Mouse (Mus musculus) urinary bladder, postnatal 25 days (tissue): ENCODE measurements around the gene Pip5kl1.

Experiments
- DNase-seq: peaks from one replicate; pipeline ENCODE4 v3.0.0; 2022; ENCODE audit warnings: low spot score

The Pip5kl1 gene

DNA sequence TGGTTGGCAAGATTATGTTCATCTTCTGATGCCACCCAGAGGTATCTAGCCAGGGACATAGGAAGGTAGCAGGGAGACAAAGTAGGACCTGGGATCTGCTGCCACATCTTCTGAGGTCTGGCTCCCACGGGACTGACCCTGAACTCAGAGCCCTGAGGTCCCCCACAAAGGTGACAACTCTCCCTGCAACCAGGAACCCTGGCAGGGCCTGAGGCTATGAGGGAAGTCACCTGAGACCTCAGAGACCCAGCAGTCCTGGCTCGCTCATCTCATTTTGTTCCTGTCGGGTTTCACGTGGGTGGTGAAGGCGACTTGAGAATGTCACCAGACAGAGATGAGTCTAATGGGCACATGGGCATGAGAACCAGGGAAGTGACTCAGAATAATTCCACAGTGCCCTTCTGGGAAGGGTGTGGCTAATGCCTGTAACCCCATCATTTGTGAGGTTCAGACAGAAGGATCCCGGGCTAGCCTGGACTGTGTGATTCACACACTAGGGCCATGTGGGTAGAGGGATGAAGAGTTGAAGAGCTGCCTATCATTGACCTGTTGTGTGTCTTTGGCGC, 10.6 kb downstream of the Pip5kl1 start:
- no peak for DNase-seq

DNA sequence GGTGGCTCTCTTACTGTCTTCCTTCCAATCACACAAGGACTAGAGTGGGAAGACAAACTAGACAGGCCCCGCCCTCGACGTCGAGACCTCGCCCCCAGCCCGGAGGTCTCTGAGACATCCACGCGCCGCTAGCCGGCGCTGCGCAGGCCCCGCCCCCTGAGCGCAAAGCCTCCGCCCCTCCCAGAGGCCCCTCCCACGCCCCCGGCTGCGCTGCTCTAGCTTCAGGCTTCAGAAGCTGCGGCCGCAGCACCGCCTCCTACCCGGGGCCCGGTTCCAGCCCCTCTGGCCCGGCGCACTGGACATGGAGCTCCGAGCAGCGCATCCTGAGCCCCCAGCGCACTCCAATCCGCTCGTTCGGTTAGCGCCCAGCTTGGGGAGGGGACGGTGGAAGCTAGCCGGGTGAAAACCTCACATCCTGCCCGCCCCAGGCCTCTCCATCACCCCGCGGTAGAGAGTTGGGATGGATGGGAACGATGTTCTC, 12.3 kb downstream of the Pip5kl1 start, which contains the start of gene St6galnac4:
St6galnac4 (plus strand) TSS at position 225 of the 481 bp plus-strand sequence.
- DNase-seq: peak; percentile 83

DNA sequence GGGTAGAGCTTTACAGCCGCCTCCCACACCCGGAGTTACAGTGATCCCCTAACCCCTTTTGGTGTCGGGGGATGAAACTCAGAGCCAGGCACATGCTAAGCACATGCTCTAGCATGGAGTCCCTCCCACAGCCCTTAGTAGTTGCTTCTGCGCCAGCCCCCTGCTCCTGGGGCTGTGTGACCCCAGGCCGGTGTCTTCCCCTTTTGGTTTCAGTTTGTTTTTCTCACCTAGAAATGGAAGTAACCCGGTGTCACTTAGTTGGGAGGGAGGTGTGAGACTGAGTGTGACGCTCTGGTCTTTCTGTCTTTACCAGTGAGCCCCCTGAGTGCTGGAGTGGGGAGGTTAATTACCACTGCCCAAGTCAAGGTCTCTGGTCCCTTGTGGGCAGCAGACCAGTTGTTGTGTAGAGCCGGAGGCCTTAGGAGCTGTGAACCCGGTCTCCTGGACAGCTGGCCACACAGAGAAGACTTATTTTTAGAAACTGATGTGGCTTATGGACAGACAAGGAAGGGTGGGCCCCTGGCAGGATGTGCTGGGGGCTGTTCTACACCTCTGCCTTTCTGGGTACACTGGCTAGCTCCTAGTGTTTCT, 13.2 kb downstream of the Pip5kl1 start:
- no peak for DNase-seq

DNA sequence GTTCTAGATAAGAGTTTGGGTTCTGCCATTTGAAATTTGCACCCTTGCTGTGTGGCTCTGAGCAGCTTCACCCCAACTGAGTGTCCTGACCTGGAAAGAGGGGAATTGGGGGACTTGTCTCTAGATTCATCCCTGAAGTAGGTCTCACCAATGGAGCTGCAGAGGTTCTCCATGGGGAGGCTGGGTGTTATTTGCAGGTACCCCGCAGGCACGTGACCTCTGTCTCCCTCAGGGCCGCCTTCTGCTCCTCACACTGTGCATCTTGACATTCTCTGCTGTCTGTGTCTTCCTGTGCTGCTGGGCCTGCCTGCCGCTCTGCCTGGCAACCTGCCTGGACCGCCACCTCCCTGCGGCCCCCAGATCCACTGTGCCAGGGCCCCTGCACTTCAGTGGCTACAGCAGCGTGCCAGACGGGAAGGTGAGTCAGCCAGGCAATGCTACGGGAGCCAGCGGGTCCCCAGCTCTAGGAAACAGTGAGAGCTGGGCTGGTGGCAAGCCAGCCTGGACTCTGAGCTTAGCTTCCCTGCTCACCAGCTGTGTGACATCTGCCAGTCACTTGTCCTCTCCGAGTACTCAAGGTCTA, 14.7 kb downstream of the Pip5kl1 start:
- DNase-seq: no peak

DNA sequence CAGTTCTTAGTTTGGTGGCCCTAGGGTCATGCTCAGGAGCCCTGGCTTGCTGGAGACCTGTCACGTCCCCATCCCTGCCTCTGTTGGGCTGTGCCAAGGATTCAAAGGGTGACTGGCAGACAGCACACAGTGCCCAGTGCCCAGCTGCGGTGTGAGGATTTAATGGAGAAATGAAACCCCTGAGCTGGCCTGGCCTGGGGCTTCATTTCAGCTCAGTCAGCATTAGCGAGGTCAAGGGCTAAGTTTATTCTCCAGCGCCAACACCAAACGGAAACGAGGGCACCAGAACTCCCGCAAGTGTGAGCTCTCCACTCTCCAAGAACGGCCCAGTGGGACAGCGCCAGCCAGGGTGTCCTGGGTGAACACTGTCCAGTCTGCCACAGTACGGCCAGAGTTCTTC, 15.6 kb downstream of the Pip5kl1 start:
- no peak for DNase-seq

DNA sequence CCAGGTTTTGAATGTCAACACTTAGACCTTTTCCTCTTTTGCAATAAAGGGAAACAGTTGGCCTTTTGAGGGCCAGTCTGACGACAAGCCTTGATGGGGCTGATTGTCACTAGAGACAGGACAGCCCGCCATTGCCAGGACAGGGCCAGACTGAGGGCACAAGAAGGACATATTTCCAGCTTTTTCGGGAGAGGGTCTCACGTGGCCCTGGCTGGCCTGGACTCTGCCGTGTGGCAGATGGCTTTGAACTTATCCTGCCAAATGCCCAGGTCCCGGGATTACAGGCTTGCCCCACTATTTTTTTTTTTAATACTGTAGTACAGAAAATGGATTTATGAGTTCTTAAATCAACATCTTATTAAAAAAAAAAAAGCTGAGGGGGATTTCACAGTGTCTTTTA, 16.7 kb downstream of the Pip5kl1 start:
- no peak for DNase-seq

DNA sequence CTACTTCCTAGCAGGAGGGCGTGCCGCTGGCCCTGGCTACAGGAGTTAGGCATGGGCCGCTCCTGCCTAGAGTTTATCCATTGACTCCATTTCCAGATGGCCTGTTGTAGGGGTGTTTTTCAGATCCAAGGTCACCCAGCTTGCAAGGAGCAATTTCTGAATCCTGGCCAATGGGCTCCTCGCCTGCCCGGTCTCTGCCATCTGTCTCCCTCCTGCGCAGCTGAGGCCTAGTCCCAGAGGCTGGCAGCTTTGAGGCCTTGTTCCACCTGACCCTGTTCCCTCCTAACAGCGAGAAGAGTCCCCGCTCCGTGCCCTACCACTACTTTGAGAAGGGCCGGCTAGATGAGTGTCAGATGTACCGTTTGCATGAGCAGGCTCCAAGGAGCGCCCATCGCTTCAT, 22.1 kb downstream of the Pip5kl1 start:
- DNase-seq: no peak

DNA sequence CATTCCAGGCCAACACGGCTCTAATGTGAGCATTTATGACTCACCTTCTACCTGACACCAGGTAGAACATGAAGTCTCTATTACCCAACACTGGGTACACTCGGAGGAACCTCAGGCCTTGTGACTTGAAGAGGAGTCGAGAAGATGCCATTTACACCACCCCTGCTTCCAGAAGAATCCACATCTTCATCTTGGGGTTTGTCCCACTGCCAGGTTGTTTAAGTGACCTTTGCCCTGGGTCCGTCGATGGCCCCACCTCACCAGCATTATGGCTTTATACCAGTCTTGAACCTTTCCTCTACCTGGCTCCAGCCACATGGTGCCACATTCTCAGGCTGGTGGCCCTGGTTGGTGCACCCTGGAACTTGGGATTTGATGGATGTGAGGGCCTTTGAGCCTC, 22.7 kb downstream of the Pip5kl1 start:
- no peak for DNase-seq

DNA sequence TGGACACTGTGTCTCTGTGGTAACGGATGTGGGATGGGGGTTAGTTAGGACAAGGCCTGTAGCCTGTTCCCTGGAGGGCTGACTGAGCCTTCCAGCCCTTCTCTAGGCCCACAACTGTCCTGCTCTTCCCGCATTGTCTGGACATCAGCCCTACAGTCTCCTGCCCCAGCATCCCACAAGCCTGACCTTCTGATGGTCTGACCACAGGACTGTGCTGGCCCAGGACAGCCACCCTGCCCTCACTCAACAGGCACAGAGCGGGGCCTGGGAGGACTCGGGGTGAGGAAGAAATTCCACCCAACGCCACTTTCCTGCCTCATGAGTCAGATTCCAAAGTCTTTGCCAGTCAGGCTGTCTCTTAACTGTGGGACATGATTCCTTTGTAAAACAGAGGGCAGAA, 23.1 kb downstream of the Pip5kl1 start:
- DNase-seq: no peak

DNA sequence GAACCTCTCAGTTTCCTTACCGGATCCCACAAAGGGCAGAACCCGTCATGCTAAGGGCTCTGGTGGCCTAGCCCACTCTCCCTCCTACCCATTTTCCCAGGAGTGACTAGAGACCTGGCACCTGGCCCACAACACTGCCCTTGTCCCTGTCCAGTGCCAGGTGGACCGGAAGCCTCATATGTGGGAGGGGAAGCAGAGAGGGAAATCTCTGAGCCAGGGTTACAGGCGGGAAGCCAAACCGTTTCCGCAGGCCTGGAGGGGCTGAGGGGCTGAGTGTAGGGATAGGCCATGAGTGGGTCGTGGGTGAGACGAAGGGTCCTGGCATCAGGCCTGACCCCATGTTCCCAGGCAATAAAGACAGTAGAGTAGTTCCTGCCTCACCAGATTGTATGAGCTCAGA, 23.9 kb downstream of the Pip5kl1 start:
- no peak for DNase-seq

DNA sequence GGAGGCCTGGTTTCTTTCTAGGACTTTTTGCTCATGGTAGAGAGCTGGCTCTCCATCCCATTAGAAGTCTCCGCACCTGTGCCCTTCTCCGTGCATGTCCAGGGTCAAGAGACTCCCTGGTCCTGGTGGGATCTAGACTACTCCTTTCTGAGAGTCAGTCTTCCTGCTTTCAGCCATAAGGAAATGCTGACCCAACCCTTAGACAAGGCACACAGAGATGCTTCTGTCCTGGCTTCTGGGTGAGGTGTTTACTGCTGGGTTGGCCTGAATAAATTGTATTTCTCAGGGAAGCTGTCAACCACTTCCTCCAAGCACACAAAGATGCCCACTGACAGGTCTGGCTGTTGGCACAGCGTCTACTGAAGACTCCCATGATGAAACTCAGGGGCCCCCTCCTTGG, 24.8 kb downstream of the Pip5kl1 start, which contains the start of gene St6galnac6:
St6galnac6 (plus strand) TSS at position 301 of the 400 bp plus-strand sequence.
- DNase-seq: no peak

DNA sequence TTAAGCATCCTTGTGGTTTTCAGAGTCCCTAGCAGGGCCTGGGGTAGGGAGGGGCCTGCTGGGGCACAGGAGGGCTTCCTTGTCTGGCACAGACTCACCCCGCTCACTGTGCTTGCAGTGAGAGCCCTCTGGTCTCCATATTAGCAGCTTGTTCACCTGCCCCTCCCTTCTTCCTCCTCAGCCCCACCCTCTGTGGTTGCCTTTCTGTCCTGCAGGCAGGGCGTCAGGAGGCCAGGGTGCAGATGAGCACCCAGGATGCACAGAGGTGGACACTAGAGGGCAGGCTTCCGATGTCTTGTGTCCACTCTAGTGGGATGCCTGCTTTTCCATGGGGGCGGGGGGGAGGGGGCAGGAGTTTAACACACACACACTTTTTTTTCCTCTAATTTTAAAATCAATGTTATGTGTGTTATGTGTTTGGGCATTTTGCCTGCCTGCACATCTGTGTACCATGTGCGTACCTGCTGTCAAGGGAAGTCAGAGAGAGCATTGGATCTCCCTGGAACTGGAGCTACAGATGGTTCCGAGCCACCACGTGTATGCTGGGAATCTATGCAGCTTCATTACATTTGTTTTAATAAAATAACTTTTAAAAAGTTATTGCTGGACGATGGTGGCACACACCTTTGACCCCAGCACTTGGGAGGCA, 26.9 kb downstream of the Pip5kl1 start:
- DNase-seq: no peak

DNA sequence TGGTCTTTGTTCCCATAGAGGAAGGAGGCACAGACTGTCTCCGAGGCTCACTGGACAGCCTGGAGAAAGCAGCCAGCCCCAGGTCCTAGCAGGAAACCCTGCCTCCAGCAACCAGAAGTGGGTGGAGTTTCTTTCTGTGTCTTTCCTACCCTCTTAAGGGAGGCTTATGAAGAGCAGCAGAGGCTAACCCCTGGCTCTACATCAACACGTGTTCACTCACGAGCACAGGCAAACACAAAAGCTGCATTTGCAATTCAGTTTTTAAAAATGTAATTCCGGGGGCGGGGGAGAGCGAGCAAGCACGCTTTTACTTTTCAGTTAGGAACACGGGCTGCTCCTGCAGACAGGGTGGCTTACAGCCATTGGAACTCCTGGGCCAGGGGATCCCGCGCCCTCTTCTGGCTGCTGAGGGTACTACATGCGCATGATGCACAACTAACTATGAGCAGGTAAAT, 28.0 kb downstream of the Pip5kl1 start:
- DNase-seq: peak; percentile 87

DNA sequence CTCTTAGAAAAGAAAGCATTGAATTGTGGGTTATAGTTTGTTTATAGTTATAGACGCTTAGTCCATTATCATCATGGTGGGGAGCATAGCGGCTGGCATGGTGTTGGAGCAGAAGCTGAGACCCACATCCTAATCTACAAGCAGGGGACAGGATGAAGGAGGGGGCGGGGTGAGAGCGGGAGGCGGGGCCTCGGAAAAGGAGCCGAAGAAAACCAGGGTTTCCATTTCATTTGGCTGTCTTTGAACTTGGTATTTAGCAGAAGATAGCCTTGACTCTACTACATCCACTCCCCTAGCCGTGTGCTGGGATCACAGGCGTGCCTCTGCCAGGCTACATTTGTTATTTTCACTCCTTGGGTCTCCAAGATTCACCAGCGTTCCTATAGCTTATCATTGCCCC, 30.0 kb downstream of the Pip5kl1 start:
- DNase-seq: no peak

DNA sequence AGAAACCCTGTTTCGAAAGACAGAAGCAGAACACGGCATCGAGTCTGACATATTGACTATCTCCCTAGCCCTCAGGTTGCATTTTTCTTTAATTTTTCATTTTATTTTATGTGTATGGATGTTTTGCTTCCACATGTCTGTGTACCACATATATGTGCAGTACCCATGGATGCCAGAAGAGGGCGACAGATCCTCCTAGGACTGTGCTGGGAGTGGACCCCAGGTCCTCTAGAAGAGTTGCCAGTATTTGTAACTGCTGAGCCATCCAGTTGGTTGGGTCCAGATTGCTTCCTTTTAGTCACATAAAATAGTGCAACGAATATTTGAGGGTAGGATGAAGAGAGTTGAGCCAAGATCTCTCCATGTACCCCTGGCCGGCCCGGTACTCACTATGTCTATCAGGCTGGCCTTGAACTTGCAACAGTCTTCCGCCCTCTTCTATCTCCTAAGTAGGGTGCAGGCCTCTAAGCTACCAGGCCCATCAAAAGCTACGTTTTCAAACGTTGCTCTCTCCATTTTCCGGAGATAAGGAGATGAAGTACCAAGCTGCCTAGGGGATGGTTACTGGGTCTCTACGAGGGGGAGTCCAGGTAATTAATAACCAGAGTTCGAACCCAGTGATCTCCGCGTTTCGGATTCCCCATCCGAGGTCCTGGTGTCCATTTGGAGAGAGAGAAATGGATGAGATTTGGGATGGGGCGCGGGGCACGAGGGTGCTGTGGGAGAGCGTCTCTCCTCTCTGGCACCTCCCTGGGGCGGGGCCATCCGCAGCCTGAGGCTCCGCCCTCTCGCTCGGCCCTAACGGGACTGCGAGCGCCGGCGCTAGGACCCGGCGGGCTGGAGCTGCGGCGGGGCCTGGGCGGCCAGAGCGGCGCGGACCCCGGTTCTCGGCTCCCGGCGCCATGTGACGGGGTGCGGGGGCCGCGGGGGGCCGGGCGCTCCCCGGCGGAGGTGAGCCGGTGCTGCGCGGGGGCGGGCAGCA, 31.9 kb downstream of the Pip5kl1 start:
- peak; percentile 78 for DNase-seq

DNA sequence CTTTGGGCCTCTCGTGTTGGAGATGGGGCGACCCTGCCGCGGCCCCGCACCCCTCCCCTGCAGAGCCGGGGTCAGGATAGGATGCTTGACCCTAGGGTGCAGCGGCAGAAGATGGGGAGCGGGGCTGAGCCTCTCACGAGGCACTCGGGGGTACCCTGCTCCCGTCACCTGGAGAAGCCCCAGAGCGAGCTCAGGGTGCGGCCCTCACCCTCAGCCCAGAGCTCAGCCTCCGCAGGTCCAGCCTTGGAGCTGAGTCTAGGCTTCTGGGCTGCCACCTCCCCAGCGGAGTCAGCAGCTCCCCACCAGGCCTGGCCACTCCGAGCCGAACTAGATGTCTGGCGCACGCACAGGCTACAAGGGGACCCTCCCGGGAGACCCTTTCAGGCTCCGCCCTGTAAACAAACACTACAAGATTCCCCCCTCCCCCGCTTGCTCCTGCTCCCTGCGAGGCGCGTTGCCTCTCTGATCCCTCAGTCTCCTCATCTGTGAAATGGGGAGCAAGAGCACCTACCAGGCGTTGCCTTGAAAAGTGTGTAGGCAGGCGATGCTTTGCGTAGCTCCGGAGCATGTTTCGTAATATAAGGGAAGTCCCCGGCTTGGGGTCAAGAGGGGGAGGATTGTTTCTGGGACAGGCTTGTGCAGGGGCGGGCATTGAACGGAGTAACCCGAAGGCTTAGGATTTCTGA, 32.8 kb downstream of the Pip5kl1 start:
- no peak for DNase-seq

DNA sequence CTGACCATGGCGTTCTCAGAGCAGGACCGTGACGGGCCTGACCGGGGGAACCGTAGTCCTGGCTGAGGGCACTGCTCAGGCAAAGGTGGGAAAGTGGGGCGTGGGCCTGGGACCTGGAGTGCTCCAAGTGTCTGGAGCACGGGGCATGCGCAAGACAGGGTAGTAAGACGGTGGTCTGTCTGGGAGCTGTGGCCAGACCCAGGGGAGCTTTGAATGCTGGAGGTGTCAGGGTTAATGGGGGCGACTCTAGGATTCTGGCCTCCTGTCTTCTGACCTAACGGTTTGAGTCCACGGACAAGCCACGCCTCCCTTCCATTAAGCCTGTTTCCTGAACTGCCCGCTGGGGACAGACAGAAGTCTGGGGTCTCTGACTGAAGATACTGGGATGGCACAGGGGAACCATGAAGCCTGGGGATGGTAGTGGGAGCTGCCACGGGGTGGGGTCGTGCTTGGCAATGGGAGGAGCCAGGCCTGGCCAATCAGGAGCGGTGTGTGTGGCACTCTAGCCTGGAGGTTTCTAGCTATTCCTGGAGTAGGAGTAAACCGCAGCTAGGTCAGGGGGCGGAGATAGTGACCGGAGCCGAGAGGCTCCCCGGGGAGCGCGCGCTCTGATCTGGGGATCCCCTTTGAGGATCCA, 33.7 kb downstream of the Pip5kl1 start:
- peak; percentile 53 for DNase-seq

DNA sequence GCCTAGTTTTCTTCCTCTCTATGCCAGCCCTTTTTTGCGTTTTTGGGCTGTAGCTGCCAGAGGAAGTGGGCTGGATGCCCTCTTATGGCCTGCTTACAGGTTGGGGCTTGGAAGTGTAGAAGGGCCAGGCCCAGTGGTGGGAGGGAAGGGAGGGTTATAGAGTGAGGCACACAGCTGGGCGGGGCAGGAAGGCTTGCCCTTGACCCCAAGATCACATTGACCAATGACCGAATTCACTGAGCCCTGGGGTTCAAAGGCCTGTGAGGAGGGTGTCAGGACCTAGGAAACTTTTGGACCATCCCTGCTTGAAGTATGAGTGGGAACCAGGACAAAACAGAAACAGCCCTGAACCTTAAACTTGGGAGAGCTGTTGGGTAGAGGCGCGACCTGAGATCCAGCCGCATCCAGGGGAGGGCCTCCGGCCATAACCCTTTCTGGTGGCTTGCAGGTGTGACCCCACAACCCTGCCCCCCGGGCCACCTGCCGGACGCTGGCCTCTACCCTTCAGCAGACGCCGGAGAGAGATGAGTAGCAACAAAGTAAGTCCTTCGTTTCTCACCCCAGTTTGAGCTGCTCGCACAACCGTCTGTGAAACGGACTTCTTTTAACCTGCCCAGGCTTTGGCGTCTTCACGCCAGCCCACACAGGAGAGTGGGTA, 34.3 kb downstream of the Pip5kl1 start:
- no peak for DNase-seq

DNA sequence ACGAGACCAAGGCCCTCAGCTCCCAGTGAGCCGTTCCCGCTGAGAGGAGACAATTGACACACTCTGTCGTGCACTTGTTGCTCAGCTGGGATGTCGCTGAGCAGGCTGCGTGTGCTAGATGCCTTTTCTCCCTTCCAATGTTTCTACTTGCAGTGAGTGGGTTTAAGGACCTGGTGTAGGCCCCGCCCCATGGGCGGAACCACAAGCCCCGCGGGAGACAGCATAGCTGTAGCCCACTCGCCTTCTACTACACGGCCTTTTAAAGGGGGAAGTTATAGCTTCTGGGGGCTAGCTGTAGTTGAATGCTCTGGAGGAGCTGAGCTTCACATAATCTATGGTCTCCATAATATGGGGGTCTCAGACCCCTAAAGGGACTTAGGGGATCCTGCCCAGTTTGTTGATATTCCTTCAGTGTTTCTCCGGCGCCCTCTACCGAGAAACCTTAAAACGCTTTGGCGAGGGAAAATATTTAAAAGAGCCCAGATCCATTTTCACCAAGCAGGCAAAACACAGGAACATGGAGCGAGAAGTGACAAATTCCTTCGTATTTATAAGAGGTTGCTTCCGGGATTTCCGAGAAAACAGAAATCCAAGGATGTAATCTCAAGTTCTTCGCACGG, 36.1 kb downstream of the Pip5kl1 start:
- no peak for DNase-seq

DNA sequence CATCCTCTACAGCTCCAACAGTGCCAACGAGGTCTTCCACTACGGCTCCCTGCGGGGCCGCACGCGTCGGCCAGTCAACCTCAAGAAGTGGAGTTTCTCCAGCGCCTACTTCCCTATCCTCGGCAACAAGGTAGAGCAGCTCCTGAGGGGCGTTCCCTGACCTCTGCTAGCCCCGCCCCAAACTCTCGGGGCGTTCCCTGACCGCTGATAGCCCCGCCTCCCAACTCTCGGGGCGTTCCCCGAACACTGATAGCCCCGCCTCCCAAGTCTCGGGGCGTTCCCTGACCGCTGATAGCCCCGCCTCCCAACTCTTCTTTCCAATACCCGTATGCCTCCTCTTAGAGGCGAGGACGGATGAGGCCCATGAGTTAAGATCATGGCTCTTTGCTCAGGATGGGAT, 37.7 kb downstream of the Pip5kl1 start:
- no peak for DNase-seq
